Mouse (Mus musculus) heart, embryonic 14.5 days (tissue): Measurements from ENCODE around the gene Tns1. TPM values are rescaled to one million over a fixed set of nuclear protein-coding genes. Genes with fewer than 3 reads are reported as not detected.

ENCODE experiments used
- ATAC-seq: fragments of 200-750 bp; cut with Nextera tagmentation; 2 replicates; pipeline ENCODE4 v1.8.0; 2017; ENCODE audit warnings: low read depth, moderate TSS enrichment; ENCODE audit not compliant: insufficient number of reproducible peaks, insufficient read depth, low FRiP score
- H3K27ac ChIP-seq, 2 experiments: fragments of 200-500 bp in 1 of 2; fragments of 300-500 bp in 1 of 2; sonication (generic) in 1 of 2; replicated peaks in 1 of 2; 2 replicates each; pipeline ENCODE4 v1.5.1; 2012 to 2014; ENCODE audit warnings: low read depth in 2 of 2, low read length in 2 of 2, control low read depth in 1 of 2, mild to moderate bottlenecking in 1 of 2, mixed read lengths in 1 of 2; ENCODE audit not compliant: control insufficient read depth in 1 of 2, insufficient read depth in 1 of 2
- H3K27me3 ChIP-seq: fragments of 300-500 bp; sonication (generic); 2 replicates; pipeline ENCODE4 v1.6.1; 2014; ENCODE audit warnings: mild to moderate bottlenecking, low read length, control low read depth; ENCODE audit not compliant: control insufficient read depth, insufficient read depth
- H3K36me3 ChIP-seq: fragments of 300-500 bp; sonication (generic); 2 replicates; pipeline ENCODE4 v1.6.1; 2014; ENCODE audit warnings: mild to moderate bottlenecking, control low read depth, low read length, mixed read lengths; ENCODE audit not compliant: control insufficient read depth, insufficient read depth
- H3K4me1 ChIP-seq, 2 experiments: fragments of 200-500 bp in 1 of 2; fragments of 300-500 bp in 1 of 2; sonication (generic) in 1 of 2; 2 replicates each; pipeline ENCODE4 v1.6.1; 2012 to 2014; ENCODE audit warnings: low read length in 2 of 2, control low read depth in 1 of 2, mixed read lengths in 1 of 2; ENCODE audit not compliant: control insufficient read depth in 2 of 2, insufficient read depth in 2 of 2
- H3K4me2 ChIP-seq: fragments of 300-500 bp; sonication (generic); 2 replicates; pipeline ENCODE4 v1.6.1; 2014; ENCODE audit warnings: mild to moderate bottlenecking, low read length
- H3K4me3 ChIP-seq, 2 experiments: fragments of 200-500 bp in 1 of 2; fragments of 300-500 bp in 1 of 2; sonication (generic) in 1 of 2; 2 replicates each; pipeline ENCODE4 v1.5.1; 2012 to 2014; ENCODE audit warnings: low read length in 2 of 2, mild to moderate bottlenecking in 2 of 2, control low read depth in 1 of 2, low read depth in 1 of 2, moderate library complexity in 1 of 2; ENCODE audit not compliant: control insufficient read depth in 1 of 2, insufficient read depth in 1 of 2
- H3K9ac ChIP-seq: fragments of 300-500 bp; sonication (generic); 2 replicates; pipeline ENCODE4 v1.6.1; 2014; ENCODE audit warnings: mild to moderate bottlenecking, low read length
- H3K9me3 ChIP-seq: fragments of 300-500 bp; sonication (generic); 2 replicates; pipeline ENCODE4 v1.6.1; 2016; ENCODE audit warnings: low read length, control low read depth; ENCODE audit not compliant: control insufficient read depth
- WGBS: fragments of 180-500 bp; shearing (Covaris S2); extraction: QIAGEN DNeasy Blood & Tissue Kit; methylation state at CpG from one replicate; pipeline ENCODE4 v1.1.7; 2014; 5-methylcytosine and 5-hydroxymethylcytosine counted together
- polyA plus RNA-seq: library from polyadenylated mRNA; unstranded; fragments of >200 nt; fragmentation: Nextera tagmentation; extraction: Ambion mirVana; gene quantifications from 2 replicates; pipeline ENCODE4 v1.2.1, GENCODE M21; 2014

Gene Tns1
- polyA plus RNA-seq, 1 experiment from 2014 or later: 125 TPM

- 63% methylated on average over 2 of the region's 2 CpGs for WGBS
- H3K4me1 ChIP-seq: peaks cover 67 to 85% of the 10 kb centered on the region in 2 experiments
- H3K27me3 ChIP-seq: no peaks in the 10 kb centered on the region
- no peak overlapping the region for H3K4me2 ChIP-seq
- no peaks in the 10 kb centered on the region for H3K9me3 ChIP-seq
- no peak for ATAC-seq
- H3K36me3 ChIP-seq: 0 out of 2 replicates have a peak, but pooled peaks cover 6% of the 10 kb centered on the region
- no peak overlapping the region for H3K9ac ChIP-seq
- peak overlapping the region in 1 of 2 experiments; percentile 42; a peak in 1 of 4 replicates for H3K27ac ChIP-seq
- H3K4me3 ChIP-seq: no peak overlapping the region
These were observed 76.9 kb downstream of the Tns1 start for GRCm38 (mm10) chr1:74047311-74047710.

GRCm38 (mm10) chr1:74045034-74045433, 79.2 kb downstream of the Tns1 start:
- H3K4me3 ChIP-seq: no peak overlapping the region
- peaks cover 76 to 87% of the 10 kb centered on the region in 2 experiments for H3K4me1 ChIP-seq
- no peak for ATAC-seq
- no peak overlapping the region for H3K4me2 ChIP-seq
- 0 out of 2 replicates have a peak, but pooled peaks cover 6% of the 10 kb centered on the region for H3K36me3 ChIP-seq
- no peaks in the 10 kb centered on the region for H3K27me3 ChIP-seq
- H3K9me3 ChIP-seq: no peaks in the 10 kb centered on the region
- no peak overlapping the region for H3K9ac ChIP-seq
- no peak overlapping the region for H3K27ac ChIP-seq
- WGBS: 74% methylated on average over 2 of the region's 2 CpGs

GRCm38 (mm10) chr1:74044421-74044820, 79.8 kb downstream of the Tns1 start:
- Histone ChIP-seq H3K36me3 (0 out of 2 replicates have a peak, but pooled peaks cover 6% of the 10 kb centered on the region), H3K27me3 (no peaks in the 10 kb centered on the region), H3K4me2 (no peak overlapping the region), H3K4me1 (peaks cover 74 to 86% of the 10 kb centered on the region in 2 experiments), H3K9me3 (no peaks in the 10 kb centered on the region), H3K4me3 (no peak overlapping the region), H3K27ac (0 out of 4 replicates have a peak overlapping the region, but pooled peaks of 1 of the 2 experiments have one; percentile 85), H3K9ac (no peak overlapping the region)
- no peak for ATAC-seq
- WGBS: 74% methylated on average over 1 of the region's 1 CpGs

- WGBS: 43% methylated on average over 4 of the region's 4 CpGs
- H3K27ac ChIP-seq: peak overlapping the region; percentile 52 to 85
- ATAC-seq: no peak
These were observed 80.6 kb downstream of the Tns1 start for GRCm38 (mm10) chr1:74043584-74044105.

GRCm38 (mm10) chr1:74042711-74043467, 81.4 kb downstream of the Tns1 start:
- H3K27me3 ChIP-seq: no peaks in the 10 kb centered on the region
- H3K4me1 ChIP-seq: peaks cover 72 to 86% of the 10 kb centered on the region in 2 experiments
- WGBS: 38% methylated on average over 3 of the region's 3 CpGs
- no peaks in the 10 kb centered on the region for H3K9me3 ChIP-seq
- H3K4me3 ChIP-seq: no peak overlapping the region
- peak overlapping the region; percentile 75 to 85 for H3K27ac ChIP-seq
- H3K36me3 ChIP-seq: 0 out of 2 replicates have a peak, but pooled peaks cover 6% of the 10 kb centered on the region
- peak; percentile 32 for ATAC-seq
- H3K4me2 ChIP-seq: peak overlapping the region; percentile 43
- H3K9ac ChIP-seq: peak overlapping the region; percentile 59

More at GRCm38 (mm10) chr1:74043584-74044105, 80.6 kb downstream of the Tns1 start:
- Histone ChIP-seq H3K9me3 (no peaks in the 10 kb centered on the region), H3K4me3 (no peak overlapping the region), H3K27me3 (no peaks in the 10 kb centered on the region), H3K4me1 (peaks cover 75 to 86% of the 10 kb centered on the region in 2 experiments), H3K4me2 (peak overlapping the region; percentile 43), H3K9ac (peak overlapping the region; percentile 59), H3K36me3 (0 out of 2 replicates have a peak, but pooled peaks cover 6% of the 10 kb centered on the region)

GRCm38 (mm10) chr1:74041692-74042091, 82.6 kb downstream of the Tns1 start:
- no peaks in the 10 kb centered on the region for H3K27me3 ChIP-seq
- ATAC-seq: no peak
- peak overlapping the region; percentile 43 for H3K4me2 ChIP-seq
- peaks cover 66 to 80% of the 10 kb centered on the region in 2 experiments for H3K4me1 ChIP-seq
- H3K4me3 ChIP-seq: no peak overlapping the region
- H3K9me3 ChIP-seq: no peaks in the 10 kb centered on the region
- H3K27ac ChIP-seq: peak overlapping the region; percentile 75 to 85
- WGBS: 5% methylated on average over 8 of the region's 8 CpGs
- peak overlapping the region; percentile 59 for H3K9ac ChIP-seq
- no peaks in the 10 kb centered on the region for H3K36me3 ChIP-seq

GRCm38 (mm10) chr1:74041178-74041577, 83.1 kb downstream of the Tns1 start:
- Histone ChIP-seq H3K9ac (peak overlapping the region; percentile 59), H3K4me1 (peaks cover 67 to 81% of the 10 kb centered on the region in 2 experiments), H3K9me3 (no peaks in the 10 kb centered on the region), H3K27me3 (no peaks in the 10 kb centered on the region), H3K4me3 (no peak overlapping the region), H3K36me3 (no peaks in the 10 kb centered on the region), H3K27ac (peak overlapping the region; percentile 75 to 85), H3K4me2 (peak overlapping the region; percentile 43)
- WGBS: 22% methylated on average over 7 of the region's 7 CpGs
- ATAC-seq: no peak
